Mouse (Mus musculus): Measurements from ENCODE around the gene Gjb3. TPM values are rescaled to one million over a fixed set of nuclear protein-coding genes. Genes with fewer than 3 reads are reported as not detected.

The Gjb3 gene
- polyA plus RNA-seq, 1 experiment from 2014 or later, result not detected

DNA sequence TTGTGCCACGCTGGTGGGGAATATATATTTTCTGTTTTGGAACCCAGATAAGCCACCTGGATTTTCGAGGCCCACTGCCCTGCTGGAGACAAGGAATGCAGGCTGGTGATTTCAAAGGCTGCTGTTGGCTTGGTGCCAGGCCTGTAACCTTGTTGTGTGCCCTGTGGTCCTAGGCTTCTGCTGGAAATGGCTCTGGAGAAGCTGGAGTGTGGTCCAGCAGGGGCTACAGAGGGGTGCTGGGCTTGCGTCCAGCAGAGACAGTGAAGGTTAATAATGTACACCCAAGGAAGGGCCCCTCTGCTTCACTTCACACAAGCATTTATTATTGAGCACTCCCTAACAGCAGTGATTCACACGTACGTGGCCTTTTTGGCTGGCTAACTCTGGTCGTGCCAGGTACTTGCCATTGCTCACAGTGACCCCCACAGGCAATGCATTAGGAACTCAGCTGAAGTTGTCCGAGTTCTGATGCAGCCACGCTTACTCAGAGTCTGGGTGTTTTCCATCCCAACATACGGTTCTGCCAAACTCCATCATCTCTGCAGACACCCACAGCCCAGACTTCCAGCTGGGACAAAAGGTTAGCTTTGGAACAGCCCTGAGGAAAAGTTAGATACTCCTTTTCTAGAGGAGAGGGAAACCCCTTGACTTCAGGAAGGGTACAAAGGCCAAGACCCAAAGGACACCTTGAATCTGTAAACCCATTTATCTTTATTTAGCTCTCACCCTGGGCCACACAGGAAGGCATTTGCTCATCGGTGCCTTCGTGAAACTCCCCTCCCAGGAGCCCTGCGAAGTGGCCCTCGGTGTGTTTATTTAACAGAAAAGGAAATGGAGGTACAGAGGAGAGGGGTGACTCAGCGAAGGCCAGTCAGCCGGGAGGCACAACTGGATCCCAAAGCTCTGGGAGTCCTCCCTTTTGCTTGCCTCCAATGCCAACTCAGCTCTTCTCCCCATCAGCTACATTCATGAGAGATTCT lies 24.2 kb upstream of the Gjb3 start:
- H3K79me2 ChIP-seq (ENCODE audit: inconsistent target), result no peaks in the 10 kb centered on the region
- H3K4me3 ChIP-seq (ENCODE audit: inconsistent target), result no peak overlapping the region
- H3K36me3 ChIP-seq (ENCODE audit: inconsistent target), result no peaks in the 10 kb centered on the region
- no peak overlapping the region for H3K27ac ChIP-seq
- 56% methylated on average over 14 of the region's 15 CpGs for WGBS (ENCODE audit: missing documents)

DNA sequence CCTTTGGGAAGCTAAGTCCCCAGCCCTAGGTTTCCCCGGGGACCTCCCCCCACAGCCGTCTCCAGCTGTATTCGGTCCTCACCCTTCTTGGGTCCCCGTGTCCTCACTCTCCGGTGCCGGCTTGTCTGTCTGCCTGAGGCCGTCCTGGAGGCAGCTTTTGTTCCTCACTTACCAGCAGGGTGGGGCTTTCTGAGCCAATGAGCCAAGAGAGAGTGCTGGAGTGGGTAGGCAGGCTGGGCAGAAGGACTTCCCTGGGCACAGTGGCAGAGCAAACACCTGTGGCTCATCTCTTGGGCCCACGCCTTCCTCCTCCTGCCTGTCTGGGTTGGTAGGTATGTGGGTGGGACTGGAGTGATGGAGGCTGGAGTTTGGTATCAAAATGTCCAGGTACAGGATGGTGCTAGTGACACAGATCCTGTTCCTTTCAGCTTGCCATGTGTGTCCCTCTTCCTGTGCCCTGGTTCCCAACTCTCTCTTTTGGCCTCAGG lies 23.4 kb upstream of the Gjb3 start, which contains the start of gene Gjb4:
Gene Gjb4, minus strand, starts transcription at position 131 of the 488 bp plus-strand sequence.
- Histone ChIP-seq H3K4me3 (ENCODE audit: inconsistent target) (no peak within 1 kb of the TSS), H3K36me3 (ENCODE audit: inconsistent target) (no peaks in the 10 kb centered on the region), H3K79me2 (ENCODE audit: inconsistent target) (no peaks in the 10 kb centered on the region), H3K27ac (no peak within 1 kb of the TSS)
- WGBS (ENCODE audit: missing documents), result 92% methylated on average over 8 of the region's 8 CpGs

DNA sequence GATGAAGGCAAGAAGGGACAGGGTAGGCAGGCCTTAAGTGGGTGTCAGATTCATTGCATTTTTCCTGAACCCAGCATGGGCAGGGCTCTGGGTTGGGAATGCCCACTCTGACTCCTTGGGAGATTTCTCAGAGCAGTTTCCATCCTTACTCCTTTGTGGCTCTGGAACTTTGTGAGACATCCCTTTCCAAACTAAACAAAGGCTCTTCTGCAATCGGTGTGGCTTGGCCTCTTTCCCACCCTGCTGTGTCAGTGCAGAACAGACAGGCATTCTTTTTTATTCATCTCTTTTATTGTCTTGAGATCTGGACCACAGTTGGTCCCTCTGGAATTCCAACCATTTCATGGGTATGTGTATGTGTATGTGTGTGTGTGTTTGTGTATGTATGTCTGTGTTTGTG lies 21.9 kb upstream of the Gjb3 start:
- no peak overlapping the region for H3K4me3 ChIP-seq (ENCODE audit: inconsistent target)
- no peak overlapping the region for H3K27ac ChIP-seq
- no peaks in the 10 kb centered on the region for H3K36me3 ChIP-seq (ENCODE audit: inconsistent target)
- H3K79me2 ChIP-seq (ENCODE audit: inconsistent target), result no peaks in the 10 kb centered on the region
- 78% methylated on average over 1 of the region's 1 CpGs for WGBS (ENCODE audit: missing documents)

DNA sequence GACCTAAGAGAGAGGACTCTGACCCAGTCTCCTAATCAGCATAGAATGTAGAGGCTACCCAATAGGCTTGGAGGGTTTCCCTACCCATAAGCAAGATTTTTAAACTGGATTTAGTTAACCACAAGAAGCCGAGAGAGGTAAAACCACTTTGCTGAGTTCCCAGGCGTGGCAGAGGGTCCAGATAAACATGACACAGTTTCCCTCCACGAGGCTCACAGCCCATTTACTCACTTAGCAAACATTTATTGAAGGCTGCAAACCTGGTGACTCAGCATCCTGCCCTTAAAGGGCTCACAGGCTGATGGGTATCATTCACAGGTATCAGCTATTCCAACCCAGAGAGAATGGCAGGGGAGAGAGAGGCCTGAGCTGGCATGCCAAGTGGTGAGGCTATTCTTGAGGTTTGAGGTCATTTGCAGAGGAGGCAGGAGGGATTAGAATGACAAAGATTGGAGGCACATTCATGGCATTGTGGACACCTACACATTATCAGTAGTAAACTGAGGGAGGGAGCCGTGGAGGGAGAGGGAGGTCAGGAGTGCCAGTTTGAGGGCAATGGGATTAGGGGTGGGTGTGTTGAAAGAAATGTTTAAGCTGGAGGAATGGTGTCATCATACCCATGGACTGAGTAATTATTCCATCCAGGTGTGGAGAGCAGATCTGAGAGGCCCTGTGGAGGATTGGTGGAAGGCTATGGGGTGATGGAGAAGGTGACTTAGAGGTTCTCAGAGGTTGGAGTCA lies 19.1 kb upstream of the Gjb3 start:
- no peak overlapping the region for H3K27ac ChIP-seq
- 51% methylated on average over 4 of the region's 4 CpGs for WGBS (ENCODE audit: missing documents)
- H3K4me3 ChIP-seq (ENCODE audit: inconsistent target), result no peak overlapping the region
- no peaks in the 10 kb centered on the region for H3K36me3 ChIP-seq (ENCODE audit: inconsistent target)
- no peaks in the 10 kb centered on the region for H3K79me2 ChIP-seq (ENCODE audit: inconsistent target)

DNA sequence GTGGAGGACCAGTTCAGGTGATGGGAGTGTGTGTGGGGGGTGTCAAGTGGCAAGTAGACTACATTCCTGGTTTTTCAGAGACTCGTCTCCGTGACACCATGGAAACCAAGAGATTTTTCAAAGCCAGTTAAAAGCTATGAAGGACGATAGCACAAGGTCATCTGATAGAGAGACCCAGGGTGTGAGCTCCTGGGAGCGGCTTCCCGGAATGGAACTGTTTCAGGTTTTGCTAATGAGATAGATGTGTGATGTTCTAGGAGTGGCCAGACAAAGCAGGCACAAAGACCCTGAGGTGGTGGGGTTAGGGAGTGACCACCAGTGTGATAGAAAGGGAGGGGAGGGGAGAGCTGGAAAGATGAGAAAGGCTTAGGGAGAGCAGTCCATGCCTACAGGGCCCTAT lies 14.4 kb upstream of the Gjb3 start:
- WGBS (ENCODE audit: missing documents), result 91% methylated on average over 5 of the region's 5 CpGs
- no peaks in the 10 kb centered on the region for H3K36me3 ChIP-seq (ENCODE audit: inconsistent target)
- no peak overlapping the region for H3K27ac ChIP-seq

DNA sequence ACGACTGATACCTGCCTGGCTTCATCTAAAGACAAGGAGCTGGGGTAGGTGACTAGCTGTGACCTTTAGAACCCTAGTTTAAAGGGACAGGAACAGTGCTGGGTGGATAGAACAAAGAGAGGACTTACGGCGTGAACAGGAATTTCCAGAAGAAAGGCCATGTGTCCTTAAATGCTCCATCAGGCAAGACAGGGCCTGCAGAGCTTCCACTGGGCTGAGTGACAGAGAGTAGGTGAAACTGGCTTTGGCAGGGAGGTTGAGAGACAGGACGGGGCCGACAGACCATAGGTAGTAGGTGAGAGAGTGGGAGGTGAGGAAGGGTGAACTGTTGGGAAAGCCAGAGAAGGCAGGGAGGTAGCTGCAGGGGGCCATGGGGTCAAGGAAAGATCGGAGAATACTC lies 10.7 kb upstream of the Gjb3 start:
- Histone ChIP-seq H3K4me3 (ENCODE audit: inconsistent target) (no peak overlapping the region), H3K36me3 (ENCODE audit: inconsistent target) (no peaks in the 10 kb centered on the region), H3K79me2 (ENCODE audit: inconsistent target) (no peaks in the 10 kb centered on the region), H3K27ac (no peak overlapping the region)
- 89% methylated on average over 6 of the region's 6 CpGs for WGBS (ENCODE audit: missing documents)

More for the DNA sequence above, 14.4 kb upstream of the Gjb3 start:
- Histone ChIP-seq H3K4me3 (ENCODE audit: inconsistent target) (no peak overlapping the region), H3K79me2 (ENCODE audit: inconsistent target) (no peaks in the 10 kb centered on the region)

DNA sequence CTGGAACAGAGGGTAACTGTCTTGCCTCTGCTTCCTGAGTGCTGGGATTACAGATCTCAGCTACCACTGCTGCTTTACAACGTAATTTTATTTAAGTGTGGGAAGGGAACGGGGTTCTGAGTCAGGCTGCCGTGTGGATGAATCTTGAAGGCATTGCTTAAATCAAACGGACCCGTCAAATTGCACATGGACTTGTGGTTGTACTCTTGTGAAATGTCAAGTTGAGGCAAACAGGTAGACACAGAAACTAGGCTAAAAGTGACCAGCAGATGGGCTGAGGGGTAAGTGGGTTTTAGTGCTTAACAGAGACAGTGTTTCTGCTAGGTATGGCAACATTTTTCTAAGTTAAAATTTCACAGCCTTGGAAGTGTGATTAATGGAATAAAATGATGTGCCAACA lies 7.0 kb upstream of the Gjb3 start:
- no peak overlapping the region for H3K4me3 ChIP-seq (ENCODE audit: inconsistent target)
- no peaks in the 10 kb centered on the region for H3K36me3 ChIP-seq (ENCODE audit: inconsistent target)
- H3K27ac ChIP-seq, result no peak overlapping the region
- 53% methylated on average over 5 of the region's 5 CpGs for WGBS (ENCODE audit: missing documents)
- no peaks in the 10 kb centered on the region for H3K79me2 ChIP-seq (ENCODE audit: inconsistent target)

DNA sequence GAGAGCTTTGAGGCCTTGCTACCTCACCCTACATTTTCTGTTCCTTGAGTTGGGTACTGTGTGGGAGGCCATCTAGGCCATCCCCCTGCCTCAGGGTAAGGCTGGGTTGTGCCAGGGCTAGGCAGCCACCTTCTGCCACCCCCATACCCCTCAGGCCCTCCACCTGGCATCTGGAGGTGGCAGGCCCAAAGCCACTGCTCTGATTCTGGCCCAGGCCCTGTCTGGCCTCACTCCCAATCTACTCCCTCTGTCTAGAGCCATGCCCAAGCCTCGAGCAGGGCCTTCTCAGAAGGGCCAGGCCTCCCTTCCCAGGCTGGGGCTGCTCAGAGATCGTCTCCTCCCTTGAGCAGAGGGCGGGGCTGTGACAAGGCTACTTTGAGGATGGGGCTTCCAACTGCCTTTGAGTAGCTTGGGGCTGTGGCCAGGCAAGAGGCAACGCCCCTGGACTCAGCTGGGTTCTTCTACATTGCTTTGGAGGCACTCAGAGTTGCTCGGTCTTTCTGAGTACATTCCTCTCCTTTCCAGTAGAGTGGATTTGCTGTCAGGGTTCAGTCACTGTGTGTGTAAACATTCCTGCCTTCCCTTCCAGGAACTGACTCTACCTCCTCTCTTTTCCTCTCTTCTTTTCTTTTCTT lies 4.3 kb upstream of the Gjb3 start:
- no peaks in the 10 kb centered on the region for H3K36me3 ChIP-seq (ENCODE audit: inconsistent target)
- no peak overlapping the region for H3K4me3 ChIP-seq (ENCODE audit: inconsistent target)
- 92% methylated on average over 5 of the region's 5 CpGs for WGBS (ENCODE audit: missing documents)
- H3K27ac ChIP-seq, result no peak overlapping the region
- no peaks in the 10 kb centered on the region for H3K79me2 ChIP-seq (ENCODE audit: inconsistent target)

DNA sequence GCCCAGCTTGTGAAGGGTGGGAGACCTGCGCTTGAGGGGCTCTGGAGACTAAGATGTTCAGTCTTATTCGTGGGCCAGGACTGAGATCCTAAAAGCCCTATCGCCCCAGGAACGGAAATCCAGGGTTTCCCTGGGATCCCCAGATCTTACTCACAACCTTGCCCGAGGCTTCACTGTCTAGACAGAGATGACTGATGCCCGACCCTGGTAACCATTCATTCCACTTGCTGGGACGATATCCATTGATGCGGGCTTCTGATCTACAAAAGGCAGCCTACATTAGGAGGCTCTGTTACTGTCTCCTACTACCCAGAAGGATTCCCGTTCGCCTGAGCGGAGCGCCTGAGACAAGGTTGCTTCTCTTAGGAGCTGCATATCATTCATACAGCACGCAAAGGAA lies 527 bp upstream of the Gjb3 start:
- H3K4me3 ChIP-seq (ENCODE audit: inconsistent target), result no peak overlapping the region
- 95% methylated on average over 13 of the region's 13 CpGs for WGBS (ENCODE audit: missing documents)
- H3K36me3 ChIP-seq (ENCODE audit: inconsistent target), result no peaks in the 10 kb centered on the region
- H3K27ac ChIP-seq, result no peak overlapping the region
- H3K79me2 ChIP-seq (ENCODE audit: inconsistent target), result no peaks in the 10 kb centered on the region

DNA sequence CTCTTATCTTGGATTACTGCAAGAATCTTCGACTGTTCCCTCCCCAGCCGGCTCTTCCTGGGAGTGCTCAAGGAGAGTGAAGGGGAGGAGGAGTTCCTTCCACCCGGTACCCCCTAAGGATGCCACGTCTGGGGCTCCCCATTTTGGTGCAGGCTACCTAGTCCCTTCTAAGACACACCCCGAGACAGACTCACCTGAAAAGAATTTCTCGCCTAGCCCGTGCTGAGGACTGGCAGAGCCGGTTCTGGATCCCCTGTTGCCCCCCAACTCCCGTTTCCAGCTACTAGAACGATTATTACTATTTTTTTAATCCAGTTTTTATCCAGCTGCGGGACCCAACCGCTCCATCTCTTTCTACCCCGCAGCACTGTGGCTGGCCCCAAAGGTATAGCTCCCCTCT lies 893 bp downstream of the Gjb3 start:
- H3K36me3 ChIP-seq (ENCODE audit: inconsistent target), result no peaks in the 10 kb centered on the region
- WGBS (ENCODE audit: missing documents), result 13% methylated on average over 11 of the region's 13 CpGs
- no peak overlapping the region for H3K27ac ChIP-seq
- H3K4me3 ChIP-seq (ENCODE audit: inconsistent target), result no peak overlapping the region
- H3K79me2 ChIP-seq (ENCODE audit: inconsistent target), result no peaks in the 10 kb centered on the region

DNA sequence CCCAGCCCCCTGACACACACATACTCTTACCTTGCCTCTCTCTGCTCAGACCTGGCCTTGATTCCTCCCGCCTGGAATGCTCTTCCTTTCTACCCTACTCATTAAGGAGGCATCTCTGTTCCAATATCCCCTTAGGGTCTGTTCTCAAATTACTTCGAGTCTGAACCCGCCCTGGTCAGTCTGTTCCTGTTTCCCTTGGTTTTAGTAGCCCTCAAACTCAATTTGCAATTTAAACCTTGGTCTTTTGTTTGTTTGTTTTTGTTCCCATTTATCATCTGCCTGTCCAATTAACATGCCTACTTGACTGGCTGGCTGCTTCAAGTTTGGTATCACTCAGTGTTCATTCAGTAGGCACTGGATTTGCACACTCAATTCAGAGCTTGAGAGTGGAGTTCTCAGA lies 1.6 kb downstream of the Gjb3 start:
- no peak overlapping the region for H3K4me3 ChIP-seq (ENCODE audit: inconsistent target)
- H3K36me3 ChIP-seq (ENCODE audit: inconsistent target), result no peaks in the 10 kb centered on the region
- H3K79me2 ChIP-seq (ENCODE audit: inconsistent target), result no peaks in the 10 kb centered on the region
- 63% methylated on average over 3 of the region's 3 CpGs for WGBS (ENCODE audit: missing documents)
- H3K27ac ChIP-seq, result no peak overlapping the region

DNA sequence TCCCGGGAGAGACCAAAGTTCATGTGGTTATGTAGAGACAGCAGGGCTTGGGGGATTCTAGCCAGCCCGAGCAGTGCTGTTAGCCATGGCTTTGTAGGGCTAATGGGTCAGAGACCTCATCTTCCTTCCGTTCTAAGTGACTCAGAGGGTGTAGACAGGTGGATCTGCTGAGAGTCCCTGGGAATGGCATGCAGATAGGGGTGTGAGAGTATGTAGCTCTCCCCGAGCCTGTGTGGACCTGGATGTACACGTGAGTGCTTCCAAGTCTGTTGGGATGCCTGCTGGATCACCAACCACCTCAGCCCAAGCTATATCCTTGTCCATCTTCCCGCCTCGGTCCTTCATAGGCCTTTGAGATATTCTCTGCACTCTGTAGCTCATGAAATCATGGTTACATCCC lies 2.3 kb downstream of the Gjb3 start:
- Histone ChIP-seq H3K27ac (no peak overlapping the region), H3K4me3 (ENCODE audit: inconsistent target) (no peak overlapping the region), H3K36me3 (ENCODE audit: inconsistent target) (no peaks in the 10 kb centered on the region), H3K79me2 (ENCODE audit: inconsistent target) (no peaks in the 10 kb centered on the region)
- WGBS (ENCODE audit: missing documents), result 59% methylated on average over 7 of the region's 7 CpGs

DNA sequence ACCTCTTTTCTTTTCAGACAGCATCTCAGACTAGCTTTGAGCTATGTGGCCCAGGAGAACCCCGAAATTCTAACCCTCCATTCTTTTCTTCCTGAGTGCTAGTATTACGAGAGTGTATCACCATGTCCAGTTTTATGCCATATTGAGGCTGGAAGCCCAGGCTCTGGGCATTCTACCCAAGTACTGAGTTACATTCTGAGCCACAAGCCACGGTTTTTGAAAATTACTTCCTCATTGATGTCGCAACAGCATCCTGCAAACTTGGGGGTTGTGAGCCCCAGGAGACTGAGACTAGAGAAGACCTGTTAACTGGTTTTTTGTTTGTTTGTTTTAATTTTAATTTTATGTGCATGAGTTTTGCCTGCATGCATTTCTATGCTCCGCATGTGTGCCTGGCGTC lies 2.9 kb downstream of the Gjb3 start:
- no peak overlapping the region for H3K27ac ChIP-seq
- no peaks in the 10 kb centered on the region for H3K36me3 ChIP-seq (ENCODE audit: inconsistent target)
- no peak overlapping the region for H3K4me3 ChIP-seq (ENCODE audit: inconsistent target)
- H3K79me2 ChIP-seq (ENCODE audit: inconsistent target), result no peaks in the 10 kb centered on the region
- WGBS (ENCODE audit: missing documents), result 6% methylated on average over 6 of the region's 6 CpGs

DNA sequence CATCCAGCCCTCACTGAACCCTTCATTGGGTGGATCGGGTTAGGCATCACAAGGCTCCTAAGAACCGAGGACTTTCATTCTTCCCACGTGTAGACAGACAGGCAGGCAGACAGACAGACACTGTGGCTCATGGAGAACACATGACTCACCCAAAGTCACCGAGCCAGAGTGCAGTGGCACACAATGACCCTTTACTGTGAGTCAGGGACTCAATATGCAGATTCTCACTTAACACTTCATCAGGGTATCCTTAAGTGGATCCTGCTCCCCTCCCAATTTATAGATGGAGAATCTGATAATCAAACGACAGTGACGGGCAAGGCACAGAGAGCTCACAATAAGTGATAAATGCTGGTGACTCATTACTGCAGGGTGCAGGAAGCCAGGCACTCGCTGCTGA lies 3.4 kb downstream of the Gjb3 start:
- Histone ChIP-seq H3K27ac (no peak overlapping the region), H3K4me3 (ENCODE audit: inconsistent target) (no peak overlapping the region), H3K79me2 (ENCODE audit: inconsistent target) (no peaks in the 10 kb centered on the region), H3K36me3 (ENCODE audit: inconsistent target) (no peaks in the 10 kb centered on the region)
- 26% methylated on average over 7 of the region's 7 CpGs for WGBS (ENCODE audit: missing documents)
